Mouse (Mus musculus): ENCODE measurements around the gene Sirt7. TPM values are rescaled to one million over a fixed set of nuclear protein-coding genes. Genes with fewer than 3 reads are reported as not detected.

Sirt7 gene
- polyA plus RNA-seq, 1 experiment from 2014 or later: 32.9 TPM

DNA sequence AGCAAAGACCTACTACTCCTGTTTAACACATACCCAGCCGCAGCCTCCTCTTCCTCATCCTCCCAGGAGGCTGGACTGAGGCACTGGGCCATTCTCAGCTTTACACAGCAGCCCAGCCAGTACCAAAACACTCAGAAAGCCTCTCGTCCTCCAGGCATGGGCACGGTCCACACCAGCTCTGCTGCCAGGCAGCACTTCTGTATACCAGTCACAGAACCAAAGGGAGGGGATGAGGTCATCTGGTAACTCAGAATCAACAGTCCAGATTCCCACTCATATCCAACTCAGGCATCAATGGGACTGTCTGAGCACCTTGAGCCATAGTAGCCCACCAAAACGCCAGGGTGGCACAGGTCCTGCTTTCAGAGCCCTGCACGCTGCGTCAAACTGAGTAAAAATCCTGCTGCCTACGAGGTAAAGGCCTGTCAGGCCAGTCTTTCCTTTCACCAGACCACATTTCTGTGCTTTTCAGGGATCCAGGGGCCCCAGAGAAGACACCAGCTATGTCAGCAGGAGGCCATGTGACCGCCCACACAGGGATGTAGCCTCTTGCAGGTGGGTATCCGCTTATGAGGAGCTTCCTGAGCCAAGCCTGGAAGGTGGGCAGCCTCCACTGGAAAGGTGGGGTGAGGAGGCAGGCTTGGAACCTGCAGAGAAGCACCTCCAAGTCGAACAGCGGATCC is 1.9 kb upstream of the Sirt7 start:
- Histone ChIP-seq H3K27ac (no peak overlapping the region), H3K4me3 (no peak overlapping the region), H3K9me3 (no peaks in the 10 kb centered on the region), H3K36me3 (peaks cover 40% of the 10 kb centered on the region), H3K9ac (no peak overlapping the region), H3K4me1 (peaks cover 38% of the 10 kb centered on the region), H3K27me3 (no peaks in the 10 kb centered on the region), H3K4me2 (no peak overlapping the region)
- ATAC-seq (ENCODE audit: insufficient number of reproducible peaks, low FRiP score, low TSS enrichment, low read depth): no peak
- WGBS: 87% methylated on average over 11 of the region's 11 CpGs

- H3K4me2 ChIP-seq: peak overlapping the region; percentile 98
- no peaks in the 10 kb centered on the region for H3K27me3 ChIP-seq
- H3K9ac ChIP-seq: peak overlapping the region; percentile 65
- ATAC-seq (ENCODE audit: insufficient number of reproducible peaks, low FRiP score, low TSS enrichment, low read depth): peak; percentile 23; the same call in 1 of the 2 replicates
- H3K27ac ChIP-seq: peak overlapping the region; percentile 78
- peaks cover 17% of the 10 kb centered on the region for H3K4me1 ChIP-seq
- H3K36me3 ChIP-seq: peaks cover 61% of the 10 kb centered on the region
- 0% methylated on average over 52 of the region's 53 CpGs for WGBS
- peak overlapping the region; percentile 92 for H3K4me3 ChIP-seq
- no peaks in the 10 kb centered on the region for H3K9me3 ChIP-seq
Observed at GRCm38 (mm10) chr11:120624680-120625111, 344 bp downstream of the Sirt7 start.

GRCm38 (mm10) chr11:120623961-120624679 is 920 bp downstream of the Sirt7 start:
- Histone ChIP-seq H3K9ac (peak overlapping the region; percentile 65), H3K27ac (peak overlapping the region; percentile 78), H3K36me3 (peaks cover 58% of the 10 kb centered on the region), H3K4me1 (peaks cover 13% of the 10 kb centered on the region), H3K4me3 (peak overlapping the region; percentile 92), H3K9me3 (no peaks in the 10 kb centered on the region), H3K4me2 (peak overlapping the region; percentile 98), H3K27me3 (no peaks in the 10 kb centered on the region)
- ATAC-seq (ENCODE audit: insufficient number of reproducible peaks, low FRiP score, low TSS enrichment, low read depth): no peak
- 12% methylated on average over 30 of the region's 30 CpGs for WGBS

DNA sequence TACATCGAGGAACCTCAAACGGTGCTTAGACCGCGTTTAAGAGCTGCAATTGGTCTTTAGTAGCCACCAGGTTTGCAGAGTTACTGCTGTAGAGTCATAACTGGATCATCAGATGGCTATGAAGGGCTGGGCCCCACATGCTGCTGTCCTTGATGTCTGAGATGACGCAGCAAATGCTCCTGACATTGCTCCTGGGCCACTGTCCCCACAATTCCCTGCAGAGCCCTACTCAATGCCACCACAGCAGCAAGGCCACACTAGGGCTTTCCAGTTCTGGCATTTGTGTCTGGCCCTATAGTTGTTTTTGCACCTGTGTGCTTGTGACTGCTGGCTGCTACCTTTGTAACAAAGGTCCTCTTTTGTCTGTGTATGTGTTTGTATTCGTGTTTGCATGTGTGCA is 2.2 kb downstream of the Sirt7 start:
- Histone ChIP-seq H3K9me3 (no peaks in the 10 kb centered on the region), H3K27ac (no peak overlapping the region), H3K4me1 (peaks cover 16% of the 10 kb centered on the region), H3K4me3 (no peak overlapping the region), H3K36me3 (peaks cover 61% of the 10 kb centered on the region), H3K27me3 (no peaks in the 10 kb centered on the region), H3K9ac (no peak overlapping the region), H3K4me2 (no peak overlapping the region)
- no peak for ATAC-seq (ENCODE audit: insufficient number of reproducible peaks, low FRiP score, low TSS enrichment, low read depth)
- 89% methylated on average over 6 of the region's 6 CpGs for WGBS

DNA sequence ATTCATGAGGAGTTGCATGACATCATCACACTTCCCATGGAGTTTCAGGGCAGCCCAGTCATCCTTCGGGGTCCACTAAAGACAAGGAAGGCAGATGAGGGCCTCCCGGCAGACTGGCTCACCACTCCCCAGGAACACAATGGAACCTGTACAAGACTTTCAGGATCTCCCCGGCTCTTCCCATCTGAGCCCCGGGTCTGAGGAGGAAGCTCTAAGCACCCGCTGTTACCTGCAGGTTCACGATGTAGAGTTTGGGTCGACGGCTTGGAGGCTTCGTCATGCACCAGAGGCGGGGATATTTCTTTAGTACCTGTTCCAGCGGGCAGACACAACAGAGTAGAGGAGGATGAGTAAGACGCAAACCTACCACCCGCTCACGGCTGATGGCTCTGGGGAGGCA is 4.8 kb downstream of the Sirt7 start:
- Histone ChIP-seq H3K9ac (no peak overlapping the region), H3K4me2 (no peak overlapping the region), H3K4me1 (peaks cover 29% of the 10 kb centered on the region), H3K9me3 (no peaks in the 10 kb centered on the region), H3K27me3 (no peaks in the 10 kb centered on the region), H3K27ac (no peak overlapping the region), H3K4me3 (no peak overlapping the region), H3K36me3 (peaks cover 50% of the 10 kb centered on the region)
- WGBS: 92% methylated on average over 14 of the region's 14 CpGs
- ATAC-seq (ENCODE audit: insufficient number of reproducible peaks, low FRiP score, low TSS enrichment, low read depth): no peak

DNA sequence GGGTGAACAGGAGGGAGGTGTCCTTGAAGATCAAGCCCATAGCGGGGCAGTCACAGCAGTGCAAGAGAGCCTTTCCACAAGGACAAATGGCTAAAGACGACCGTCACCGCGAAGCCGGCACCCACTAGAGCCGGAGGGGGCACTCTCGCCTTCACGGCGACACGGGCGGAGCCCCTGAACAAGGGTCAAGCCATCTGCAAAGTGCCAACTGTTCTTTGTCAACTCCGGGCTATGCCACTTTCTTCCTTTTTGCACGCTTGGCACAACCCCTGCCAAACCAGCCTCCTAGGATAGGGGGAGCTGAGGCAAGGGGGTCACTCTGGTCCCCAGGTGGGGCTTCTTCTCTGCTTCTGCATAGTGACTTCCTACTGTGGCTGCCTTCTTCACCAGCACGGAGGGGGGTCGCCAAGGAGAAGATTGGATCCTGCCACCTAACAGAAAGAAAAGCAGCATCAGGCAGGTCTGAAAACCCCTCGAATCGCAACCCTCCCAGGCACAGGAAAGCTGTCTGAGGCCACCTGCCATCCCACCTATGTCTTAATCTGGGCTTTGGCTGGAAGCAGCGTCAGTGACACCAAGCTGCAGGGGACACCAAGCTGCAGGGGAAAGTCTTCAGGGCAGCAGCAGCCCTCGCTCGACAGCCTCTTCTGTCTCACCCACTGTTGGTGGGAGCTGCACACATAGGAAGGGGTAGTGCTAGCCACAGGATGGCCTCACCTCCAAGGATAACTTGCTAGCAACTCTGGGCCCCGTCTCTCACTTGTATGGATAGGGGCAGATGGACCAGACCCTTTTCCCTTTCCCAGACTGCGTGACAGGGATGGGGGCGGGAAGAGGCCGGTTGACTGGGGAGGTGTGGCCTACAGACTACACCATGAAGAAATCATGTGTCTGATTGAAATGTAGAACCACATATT is 6.2 kb downstream of the Sirt7 start:
- no peak overlapping the region for H3K9ac ChIP-seq
- H3K27me3 ChIP-seq: no peaks in the 10 kb centered on the region
- H3K9me3 ChIP-seq: no peaks in the 10 kb centered on the region
- ATAC-seq (ENCODE audit: insufficient number of reproducible peaks, low FRiP score, low TSS enrichment, low read depth): no peak
- H3K4me2 ChIP-seq: no peak overlapping the region
- no peak overlapping the region for H3K27ac ChIP-seq
- WGBS: 92% methylated on average over 25 of the region's 25 CpGs
- peaks cover 23% of the 10 kb centered on the region for H3K4me1 ChIP-seq
- H3K4me3 ChIP-seq: no peak overlapping the region
- peaks cover 60% of the 10 kb centered on the region for H3K36me3 ChIP-seq

DNA sequence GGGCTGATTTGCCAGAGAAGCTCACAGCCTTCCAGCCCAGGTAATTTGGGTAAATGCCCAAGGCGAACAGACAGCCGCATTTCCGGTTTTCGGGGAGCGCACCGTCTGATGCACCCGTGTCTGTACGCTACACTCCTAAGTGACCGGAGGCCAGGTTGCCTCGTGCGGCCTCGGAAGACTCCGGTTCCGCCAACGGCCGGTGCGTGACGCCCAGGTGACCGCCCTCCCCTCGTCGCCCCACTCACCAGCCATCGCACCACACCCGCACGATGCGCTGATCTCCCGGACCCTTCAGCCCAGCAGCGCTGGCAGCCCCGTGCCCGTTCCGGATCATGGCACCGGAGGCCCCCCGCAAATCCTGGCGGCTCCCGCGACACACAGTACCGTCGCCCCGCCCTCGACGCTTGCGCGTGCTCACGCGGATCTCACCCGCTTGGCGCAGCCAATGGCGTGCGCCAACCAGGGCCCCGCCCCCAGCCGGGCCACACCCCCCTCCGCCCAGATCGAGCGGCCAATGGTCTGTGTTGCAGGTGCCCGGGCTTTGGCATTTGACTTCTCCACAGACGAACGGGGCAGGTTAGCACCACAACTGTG is 7.4 kb downstream of the Sirt7 start, which contains the start of gene Pcyt2:
Pcyt2 (minus strand) TSS at position 418 of the 594 bp plus-strand sequence.
- Histone ChIP-seq H3K4me2 (peak within 1 kb of the TSS; percentile 85), H3K9ac (peak within 1 kb of the TSS; percentile 81), H3K27me3 (no peaks in the 10 kb centered on the region), H3K9me3 (no peaks in the 10 kb centered on the region), H3K4me1 (peaks cover 20% of the 10 kb centered on the region), H3K4me3 (peak within 1 kb of the TSS; percentile 89), H3K36me3 (peaks cover 64% of the 10 kb centered on the region), H3K27ac (peak within 1 kb of the TSS; percentile 76)
- under 1% methylated on average over 56 of the region's 56 CpGs for WGBS
- peak; percentile 89 for ATAC-seq (ENCODE audit: insufficient number of reproducible peaks, low FRiP score, low TSS enrichment, low read depth)

- Histone ChIP-seq H3K4me2 (peak overlapping the region; percentile 85), H3K36me3 (peaks cover 66% of the 10 kb centered on the region), H3K9me3 (no peaks in the 10 kb centered on the region), H3K4me3 (peak overlapping the region; percentile 89), H3K27me3 (no peaks in the 10 kb centered on the region), H3K4me1 (peaks cover 20% of the 10 kb centered on the region), H3K27ac (no peak overlapping the region), H3K9ac (peak overlapping the region; percentile 81; the same call in 1 of the 2 replicates)
- ATAC-seq (ENCODE audit: insufficient number of reproducible peaks, low FRiP score, low TSS enrichment, low read depth): no peak
- WGBS: 43% methylated on average over 4 of the region's 4 CpGs
Observed at GRCm38 (mm10) chr11:120616617-120617294, 8.3 kb downstream of the Sirt7 start.

DNA sequence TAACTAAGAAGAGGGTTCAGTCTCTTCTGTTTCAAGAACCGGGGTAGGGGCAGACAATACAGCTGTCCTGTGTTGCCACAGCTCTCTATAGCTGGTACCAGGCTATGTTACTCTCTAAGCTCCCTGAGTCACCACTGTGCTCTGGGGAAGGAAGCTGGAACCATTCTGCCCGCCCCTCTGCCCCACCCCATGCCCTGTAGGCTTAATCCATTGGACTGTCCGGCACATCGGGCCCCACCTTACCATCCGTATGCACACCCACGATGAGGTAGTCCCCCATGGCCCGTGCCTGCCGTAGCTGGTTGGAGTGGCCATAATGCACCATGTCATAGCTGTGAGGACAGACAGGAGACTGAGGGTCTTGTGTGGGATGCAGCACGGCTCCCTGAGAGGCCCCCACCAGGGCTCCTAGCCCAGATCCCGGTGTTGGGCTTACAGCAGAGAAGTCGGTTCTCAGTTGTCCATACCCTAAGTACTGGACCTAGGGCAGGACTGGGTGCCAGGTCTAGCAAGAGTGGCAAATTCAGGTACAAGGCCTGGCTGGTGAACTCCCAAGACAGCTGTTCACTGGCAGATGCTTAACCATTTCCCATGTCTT is 9.3 kb downstream of the Sirt7 start:
- no peak overlapping the region for H3K27ac ChIP-seq
- peak overlapping the region; percentile 85; the same call in 1 of the 2 replicates for H3K4me2 ChIP-seq
- H3K4me1 ChIP-seq: peaks cover 20% of the 10 kb centered on the region
- ATAC-seq (ENCODE audit: insufficient number of reproducible peaks, low FRiP score, low TSS enrichment, low read depth): no peak
- H3K27me3 ChIP-seq: no peaks in the 10 kb centered on the region
- peaks cover 67% of the 10 kb centered on the region for H3K36me3 ChIP-seq
- no peak overlapping the region for H3K4me3 ChIP-seq
- H3K9me3 ChIP-seq: no peaks in the 10 kb centered on the region
- WGBS: 94% methylated on average over 11 of the region's 11 CpGs
- no peak overlapping the region for H3K9ac ChIP-seq

DNA sequence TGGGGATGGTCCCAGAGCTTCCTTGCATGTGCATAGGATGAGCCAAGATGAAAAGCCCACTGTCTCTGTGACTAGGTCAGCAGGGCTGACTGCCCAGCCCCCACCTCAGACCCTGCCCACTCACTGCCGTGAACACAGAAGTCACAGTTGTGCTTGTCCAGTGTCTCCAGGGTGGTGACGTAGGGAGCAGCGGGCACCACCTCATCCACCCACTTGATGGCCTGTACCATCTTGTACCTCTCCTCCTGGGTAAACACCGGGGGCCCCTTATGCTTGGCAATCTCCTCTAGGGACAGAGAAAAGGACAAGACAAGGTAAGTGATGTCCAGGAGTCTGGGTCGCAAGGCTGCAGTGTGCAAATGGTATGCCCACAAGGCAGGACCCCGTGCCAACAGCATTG is 9.9 kb downstream of the Sirt7 start:
- no peak overlapping the region for H3K4me3 ChIP-seq
- H3K27ac ChIP-seq: no peak overlapping the region
- peaks cover 67% of the 10 kb centered on the region for H3K36me3 ChIP-seq
- H3K9ac ChIP-seq: no peak overlapping the region
- 96% methylated on average over 6 of the region's 6 CpGs for WGBS
- no peaks in the 10 kb centered on the region for H3K27me3 ChIP-seq
- no peaks in the 10 kb centered on the region for H3K9me3 ChIP-seq
- H3K4me2 ChIP-seq: no peak overlapping the region
- H3K4me1 ChIP-seq: peaks cover 20% of the 10 kb centered on the region
- ATAC-seq (ENCODE audit: insufficient number of reproducible peaks, low FRiP score, low TSS enrichment, low read depth): no peak

Measured in limb, embryonic 15.5 days (tissue).